Mouse (Mus musculus) lung, postnatal 0 days (tissue): Measurements from ENCODE around the gene Slc6a21.

Source experiments
- CTCF ChIP-seq: IDR thresholded peaks from 2 replicates; pipeline ENCODE4 v1.5.1; 2016; ENCODE audit warnings: antibody characterized with exemption, mild to moderate bottlenecking
- EP300 ChIP-seq: IDR thresholded peaks from 2 replicates; pipeline ENCODE4 v1.6.1; 2016; ENCODE audit warnings: antibody characterized with exemption, mild to moderate bottlenecking, control low read depth

- no peak for TF ChIP-seq CTCF
- TF ChIP-seq EP300, result no peak
Observed at GRCm38 (mm10) chr7:45304869-45305268, 27.6 kb downstream of the Slc6a21 start.
